Mouse (Mus musculus) CH12.LX (cell line): ENCODE results near the gene Aox1. TPM values are rescaled to one million over a fixed set of nuclear protein-coding genes. Genes with fewer than 3 reads are reported as not detected.

Experiments used
- DNase-seq: peaks from one replicate; pipeline ENCODE4 v3.0.0-alpha.2; 2013; ENCODE audit errors: extremely low read depth
- H3K27ac ChIP-seq: 2 replicates; pipeline ENCODE4 v1.5.1; 2012; ENCODE audit warnings: low read depth, mild to moderate bottlenecking, control low read depth, moderate library complexity; ENCODE audit not compliant: insufficient read depth
- H3K27me3 ChIP-seq: replicated peaks from 2 replicates; pipeline ENCODE3; 2012; ENCODE audit warnings: inconsistent platforms
- H3K36me3 ChIP-seq, 2 experiments: replicated peaks in 1 of 2; 2 replicates each; pipeline versions ENCODE3 to v1.6.1; 2012; ENCODE audit warnings: inconsistent platforms in 1 of 2, low read length in 1 of 2, mild to moderate bottlenecking in 1 of 2, mixed read lengths in 1 of 2, moderate library complexity in 1 of 2; ENCODE audit not compliant: control insufficient read depth in 1 of 2, insufficient read depth in 1 of 2
- H3K4me1 ChIP-seq, 2 experiments: 2 replicates each; pipeline ENCODE4 v1.6.1; 2012; ENCODE audit warnings: inconsistent platforms in 1 of 2, moderate library complexity in 1 of 2; ENCODE audit not compliant: insufficient read depth in 2 of 2, control insufficient read depth in 1 of 2
- H3K4me2 ChIP-seq: 2 replicates; pipeline ENCODE4 v1.6.1; 2012; ENCODE audit warnings: low read depth, mild to moderate bottlenecking, control low read depth; ENCODE audit not compliant: poor library complexity, insufficient read depth, severe bottlenecking
- H3K4me3 ChIP-seq, 3 experiments: fragments of 150-350 bp in 1 of 3; sonication (generic) in 1 of 3; replicated peaks in 1 of 3; 2 replicates each; pipeline versions ENCODE3 to v1.5.1; 2011 to 2012; ENCODE audit warnings: low read depth in 2 of 3, low read length in 2 of 3, mild to moderate bottlenecking in 2 of 3, moderate library complexity in 2 of 3, control low read depth in 1 of 3, improper control_type of control experiment in 1 of 3, inconsistent platforms in 1 of 3, mixed read lengths in 1 of 3; ENCODE audit not compliant: poor library complexity in 1 of 3
- H3K79me2 ChIP-seq: replicated peaks from 2 replicates; pipeline ENCODE4 v1.6.1; 2012; ENCODE audit warnings: mild to moderate bottlenecking, moderate library complexity; ENCODE audit not compliant: control insufficient read depth, poor library complexity, insufficient read depth, severe bottlenecking; ENCODE audit errors: extremely low read depth
- H3K9ac ChIP-seq: 2 replicates; pipeline ENCODE4 v1.6.1; 2012; ENCODE audit warnings: low read depth, mild to moderate bottlenecking, control low read depth, moderate library complexity; ENCODE audit not compliant: insufficient read depth
- H3K9me3 ChIP-seq: replicated peaks from 2 replicates; pipeline ENCODE3; 2012; ENCODE audit warnings: low read length, inconsistent platforms, mixed read lengths
- CHD2 ChIP-seq: IDR thresholded peaks from 2 replicates; pipeline ENCODE4 v1.6.1; 2011; ENCODE audit warnings: low read length, improper control_type of control experiment
- CTCF ChIP-seq, 2 experiments: IDR thresholded peaks in 1 of 2; conservative IDR thresholded peaks in 1 of 2; 2 replicates each; pipeline ENCODE4 v1.5.1; 2011 to 2012; ENCODE audit warnings: low read depth in 2 of 2, low read length in 2 of 2, improper control_type of control experiment in 1 of 2, inconsistent platforms in 1 of 2, mild to moderate bottlenecking in 1 of 2, moderate library complexity in 1 of 2
- ELF1 ChIP-seq: IDR thresholded peaks from 2 replicates; pipeline ENCODE4 v1.6.1; 2014; ENCODE audit warnings: low read depth, mild to moderate bottlenecking, inconsistent platforms, low read length, improper control_type of control experiment
- EP300 ChIP-seq: IDR thresholded peaks from 2 replicates; pipeline ENCODE4 v1.6.1; 2011; ENCODE audit warnings: low read length, improper control_type of control experiment
- ETS1 ChIP-seq: conservative IDR thresholded peaks from 2 replicates; pipeline ENCODE4 v1.6.1; 2012; ENCODE audit warnings: low read depth, mild to moderate bottlenecking, inconsistent platforms, low read length, improper control_type of control experiment, moderate library complexity
- GABPA ChIP-seq: IDR thresholded peaks from 2 replicates; pipeline ENCODE4 v1.6.1; 2012; ENCODE audit warnings: low read depth, low read length, improper control_type of control experiment, inconsistent platforms; ENCODE audit not compliant: insufficient replicate concordance
- IRF4 ChIP-seq: IDR thresholded peaks from 2 replicates; pipeline ENCODE4 v1.6.1; 2014; ENCODE audit warnings: low read depth, mild to moderate bottlenecking, inconsistent platforms, low read length, improper control_type of control experiment
- MAX ChIP-seq: IDR thresholded peaks from 2 replicates; pipeline ENCODE4 v1.6.1; 2011; ENCODE audit warnings: low read length, improper control_type of control experiment
- MEF2A ChIP-seq: IDR thresholded peaks from 2 replicates; pipeline ENCODE4 v1.6.1; 2014; ENCODE audit warnings: low read depth, mild to moderate bottlenecking, inconsistent platforms, low read length, improper control_type of control experiment, borderline replicate concordance
- NRF1 ChIP-seq: IDR thresholded peaks from 2 replicates; pipeline ENCODE4 v1.6.1; 2014; ENCODE audit warnings: low read depth, mild to moderate bottlenecking, inconsistent platforms, low read length, improper control_type of control experiment, moderate library complexity
- PAX5 ChIP-seq: IDR thresholded peaks from 2 replicates; pipeline ENCODE4 v1.6.1; 2012; ENCODE audit warnings: low read length, inconsistent platforms, mixed read lengths
- SIN3A ChIP-seq: IDR thresholded peaks from 2 replicates; pipeline ENCODE4 v1.6.1; 2012; ENCODE audit warnings: low read length, improper control_type of control experiment, inconsistent platforms
- SMC3 ChIP-seq: IDR thresholded peaks from 2 replicates; pipeline ENCODE4 v1.6.1; 2011; ENCODE audit warnings: low read depth, low read length, improper control_type of control experiment
- TCF12 ChIP-seq: IDR thresholded peaks from 2 replicates; pipeline ENCODE4 v1.6.1; 2014; ENCODE audit warnings: low read depth, mild to moderate bottlenecking, inconsistent platforms, low read length, improper control_type of control experiment
- USF2 ChIP-seq: conservative IDR thresholded peaks from 2 replicates; pipeline ENCODE4 v1.6.1; 2011; ENCODE audit warnings: low read depth, low read length, improper control_type of control experiment
- ZKSCAN1 ChIP-seq: IDR thresholded peaks from 2 replicates; pipeline ENCODE4 v1.6.1; 2012; ENCODE audit warnings: low read depth, inconsistent platforms, low read length, improper control_type of control experiment, borderline replicate concordance
- ZNF384 ChIP-seq: IDR thresholded peaks from 2 replicates; pipeline ENCODE4 v1.6.1; 2012; ENCODE audit warnings: low read depth, low read length, improper control_type of control experiment, inconsistent platforms
- dilution Hi-C: fragments of 300-500 bp; cut with MboI; formaldehyde crosslinking; loops from 2 replicates; pipeline ENCODE4 v1.14.3; 2020; ENCODE audit warnings: low sequenced_read_pairs; ENCODE audit not compliant: extremely low pct_unique_long_range_greater_than_20kb, extremely low pct_ligation_motif_present
- in situ Hi-C: fragments of 300-500 bp; cut with MboI; formaldehyde crosslinking; loops from 3 replicates; pipeline ENCODE4 v1.14.3; 2019; ENCODE audit warnings: low sequenced_read_pairs, low pct_ligation_motif_present, low pct_unique_long_range_greater_than_20kb, mixed read lengths
- polyA plus RNA-seq: library from polyadenylated mRNA; unstranded; fragments of >175 nt; gene quantifications from 2 replicates; pipeline ENCODE4 v1.2.1, GENCODE M21; 2012; ENCODE audit warnings: low read depth; ENCODE audit not compliant: insufficient read length
- total RNA-seq, 2 experiments: library from RNA; depleted of rRNA; stranded (reverse); fragments of 300-350 nt in 1 of 2; fragments of >200 nt in 1 of 2; gene quantifications; 2 replicates each; pipeline ENCODE4 v1.2.3; 2012 to 2014

The Aox1 gene
- total and polyA plus RNA-seq, 3 experiments = 0.15 to 0.40 TPM; not detected in 1

DNA sequence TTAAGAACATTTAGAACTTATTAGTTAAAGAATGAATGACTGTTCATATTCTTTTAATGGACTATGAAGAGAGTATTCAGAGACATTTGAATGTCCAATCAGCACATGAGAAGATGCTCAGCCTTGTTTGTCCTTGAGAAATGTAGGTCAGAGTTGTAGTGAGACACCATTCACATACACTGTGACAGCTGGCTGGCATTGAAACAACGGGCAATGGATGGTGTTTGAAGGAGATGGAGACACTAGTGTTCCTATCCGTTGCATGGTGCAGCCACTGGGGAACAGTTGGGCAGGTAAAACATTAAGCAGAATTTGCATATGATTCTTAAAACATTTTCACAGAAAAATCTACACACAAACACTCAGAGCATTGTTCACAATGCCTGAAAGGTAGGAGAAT lies 77.3 kb downstream of the Aox1 start:
- no peak overlapping the region for H3K27ac ChIP-seq
- dilution Hi-C loops = no loop called here
- H3K9me3 ChIP-seq = peaks cover 8% of the 10 kb centered on the region
- no peak for TF ChIP-seq SIN3A
- no peak for TF ChIP-seq CHD2
- no peak for TF ChIP-seq IRF4
- TF ChIP-seq CTCF (conservative IDR thresholded peaks at IDR 0.05 in 1 of 2, IDR thresholded peaks at IDR 0.05 in 1 of 2; ENCODE audit: low read depth in 2 of 2, low read length in 2 of 2) = no peak
- TF ChIP-seq ETS1 = no peak
- no peak for TF ChIP-seq ZNF384
- TF ChIP-seq PAX5 = no peak
- no peak for TF ChIP-seq ZKSCAN1
- no peak for TF ChIP-seq MEF2A
- TF ChIP-seq EP300 = no peak
- no peak overlapping the region for H3K4me2 ChIP-seq
- DNase-seq = no peak
- no peak overlapping the region for H3K9ac ChIP-seq
- H3K27me3 ChIP-seq = no peaks in the 10 kb centered on the region
- peaks cover 0 to 10% of the 10 kb centered on the region in 2 experiments; a peak in 2 of 4 replicates for H3K4me1 ChIP-seq
- H3K79me2 ChIP-seq = no peaks in the 10 kb centered on the region
- in situ Hi-C loops = no loop called here
- no peaks in the 10 kb centered on the region for H3K36me3 ChIP-seq
- no peak overlapping the region for H3K4me3 ChIP-seq

DNA sequence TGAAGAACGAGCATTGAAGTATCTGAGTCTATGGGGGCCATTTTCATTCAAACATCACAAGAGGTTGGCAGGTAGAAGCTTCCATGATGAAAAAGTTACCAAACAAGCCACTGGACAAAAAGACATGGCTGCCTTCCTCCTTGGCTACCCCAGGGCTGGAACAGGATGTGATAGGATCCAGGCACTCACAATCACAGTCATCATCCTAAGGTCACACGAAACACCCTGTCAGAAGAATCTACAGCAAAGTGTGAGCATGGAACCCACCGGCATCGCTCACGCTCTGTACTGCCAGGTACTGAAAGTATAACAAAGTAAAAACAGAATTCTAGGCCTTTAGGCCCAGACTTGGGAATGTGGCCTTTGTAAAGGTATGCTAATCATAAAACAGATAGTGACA lies 80.5 kb downstream of the Aox1 start:
- dilution Hi-C loops (no loop called here), in situ Hi-C loops (no loop called here)
- DNase-seq = no peak
- no peak for TF ChIP-seq SMC3
- TF ChIP-seq TCF12 = no peak
- TF ChIP-seq MAX = no peak
- no peak for TF ChIP-seq CHD2
- no peak for TF ChIP-seq NRF1
- no peak for TF ChIP-seq ZKSCAN1
- no peak for TF ChIP-seq GABPA
- no peak for TF ChIP-seq ETS1
- TF ChIP-seq ELF1 = no peak
- no peak for TF ChIP-seq IRF4
- TF ChIP-seq USF2 = no peak
- no peak for TF ChIP-seq EP300
- no peak for TF ChIP-seq ZNF384
- H3K4me2 ChIP-seq = no peak overlapping the region
- H3K27me3 ChIP-seq = no peaks in the 10 kb centered on the region
- no peaks in the 10 kb centered on the region for H3K79me2 ChIP-seq
- H3K27ac ChIP-seq = no peak overlapping the region
- H3K9me3 ChIP-seq = peaks cover 8% of the 10 kb centered on the region
- H3K4me3 ChIP-seq = no peak overlapping the region
- peaks cover 0 to 10% of the 10 kb centered on the region in 2 experiments; a peak in 2 of 4 replicates for H3K4me1 ChIP-seq
- H3K36me3 ChIP-seq = no peaks in the 10 kb centered on the region
- H3K9ac ChIP-seq = no peak overlapping the region
